Mouse (Mus musculus) cerebellum, adult 11 months (tissue): ENCODE measurements around the gene Fmo3.

Source experiments
- DNase-seq: peaks from one replicate; pipeline ENCODE4 v3.0.0; 2022

Gene Fmo3

GRCm38 (mm10) chr1:162930631-162931030 is 53.7 kb downstream of the Fmo3 start:
- no peak for DNase-seq

- DNase-seq: no peak
Measured at GRCm38 (mm10) chr1:162929146-162929545, 55.2 kb downstream of the Fmo3 start.

- DNase-seq: no peak
Measured at GRCm38 (mm10) chr1:162925121-162925520, 59.2 kb downstream of the Fmo3 start.

- DNase-seq: no peak
Measured at GRCm38 (mm10) chr1:162916661-162917060, 67.7 kb downstream of the Fmo3 start.

- DNase-seq: no peak
Measured at GRCm38 (mm10) chr1:162914932-162915556, 69.3 kb downstream of the Fmo3 start.

GRCm38 (mm10) chr1:162912085-162912484 is 72.2 kb downstream of the Fmo3 start:
- DNase-seq: no peak
